Mouse (Mus musculus): Measurements from ENCODE around the gene Tnni3k.

GRCm38 (mm10) chr3:154879515-154879914 lies 175.7 kb downstream of the Tnni3k start:
- TF ChIP-seq POLR2A (IDR thresholded peaks at IDR 0.05; ENCODE audit: low read depth, low read length) (no peak), CTCF (IDR thresholded peaks at IDR 0.05; ENCODE audit: borderline replicate concordance, insufficient read depth, low read length) (no peak)
